Mouse (Mus musculus) heart, postnatal 25 days (tissue): ENCODE results near the gene Iqschfp. TPM values are rescaled to one million over a fixed set of nuclear protein-coding genes. Genes with fewer than 3 reads are reported as not detected.

Experiments
- DNase-seq: peaks from one replicate; pipeline ENCODE4 v3.0.0; 2022; ENCODE audit warnings: low spot score
- intact Hi-C: fragments of 180-260 bp; cut with DNase I; formaldehyde crosslinking; loops from one replicate; pipeline ENCODE4 v1.15.1; 2025
- total RNA-seq, 2 experiments: library from RNA; stranded (reverse); gene quantifications; 2 replicates each; pipeline ENCODE4 v1.2.3; 2021

The Iqschfp gene
- total RNA-seq, 2 experiments from 2014 or later = 0.28 TPM; not detected in 1

GRCm38 (mm10) chr3:68544811-68545210, 652.8 kb downstream of the Iqschfp start:
- intact Hi-C loops = loop anchor here (5.0 to 10.0 kb wide), 2 partner anchors 200 to 308 kb away; no protein-coding TSS in a partner anchor
- DNase-seq = no peak

GRCm38 (mm10) chr3:68545898-68546297, 653.9 kb downstream of the Iqschfp start:
- DNase-seq = no peak
- intact Hi-C loops = loop anchor here (10.0 kb wide), 1 partner anchor 201 kb away; no protein-coding TSS in a partner anchor

- intact Hi-C loops = loop anchor here (5.0 kb wide), 1 partner anchor 498 kb away; no protein-coding TSS in a partner anchor
- DNase-seq = no peak
These were observed 663.1 kb downstream of the Iqschfp start for GRCm38 (mm10) chr3:68555087-68555662.

- intact Hi-C loops = loop anchor here (5.0 kb wide), 1 partner anchor 500 kb away; no protein-coding TSS in a partner anchor
These were observed 664.9 kb downstream of the Iqschfp start for GRCm38 (mm10) chr3:68556891-68557290.

GRCm38 (mm10) chr3:68558744-68559143, 666.7 kb downstream of the Iqschfp start:
- intact Hi-C loops = loop anchor here (5.0 kb wide), 1 partner anchor 501 kb away; no protein-coding TSS in a partner anchor
- no peak for DNase-seq

More at GRCm38 (mm10) chr3:68556891-68557290, 664.9 kb downstream of the Iqschfp start:
- DNase-seq = no peak

- intact Hi-C loops = loop anchor here (5.0 kb wide), 1 partner anchor 137 kb away; no protein-coding TSS in a partner anchor
- no peak for DNase-seq
These were observed 668.0 kb downstream of the Iqschfp start for GRCm38 (mm10) chr3:68560057-68560456.

GRCm38 (mm10) chr3:68562838-68563237, 670.8 kb downstream of the Iqschfp start:
- intact Hi-C loops = loop anchor here (5.0 kb wide), 1 partner anchor 134 kb away; no protein-coding TSS in a partner anchor
- DNase-seq = no peak

GRCm38 (mm10) chr3:68563922-68564321, 671.9 kb downstream of the Iqschfp start:
- DNase-seq = no peak
- intact Hi-C loops = loop anchor here (2.0 to 5.0 kb wide), 2 partner anchors 51 to 133 kb away; no protein-coding TSS in a partner anchor

- no peak for DNase-seq
These were observed 673.1 kb downstream of the Iqschfp start for GRCm38 (mm10) chr3:68564978-68565674.

GRCm38 (mm10) chr3:68565675-68566055, 673.6 kb downstream of the Iqschfp start:
- intact Hi-C loops = loop anchor here (2.0 kb wide), 1 partner anchor 49 kb away; no protein-coding TSS in a partner anchor
- no peak for DNase-seq

More at GRCm38 (mm10) chr3:68564978-68565674, 673.1 kb downstream of the Iqschfp start:
- intact Hi-C loops = loop anchor here (2.0 to 5.0 kb wide), 2 partner anchors 50 to 132 kb away; no protein-coding TSS in a partner anchor

- intact Hi-C loops = no loop called here
- DNase-seq = no peak
These were observed 675.5 kb downstream of the Iqschfp start for GRCm38 (mm10) chr3:68567581-68567980.

GRCm38 (mm10) chr3:68568149-68568548, 676.1 kb downstream of the Iqschfp start:
- no peak for DNase-seq
- intact Hi-C loops = no loop called here

GRCm38 (mm10) chr3:68568716-68569115, 676.7 kb downstream of the Iqschfp start:
- intact Hi-C loops = no loop called here
- no peak for DNase-seq

- intact Hi-C loops = no loop called here
- no peak for DNase-seq
These were observed 678.3 kb downstream of the Iqschfp start for GRCm38 (mm10) chr3:68570319-68570718.

GRCm38 (mm10) chr3:68572249-68573225, 680.5 kb downstream of the Iqschfp start:
- DNase-seq = no peak
- intact Hi-C loops = no loop called here

- DNase-seq = no peak
- intact Hi-C loops = no loop called here
These were observed 681.2 kb downstream of the Iqschfp start for GRCm38 (mm10) chr3:68573226-68573624.

GRCm38 (mm10) chr3:68574097-68574496, 682.1 kb downstream of the Iqschfp start:
- DNase-seq = no peak
- intact Hi-C loops = no loop called here

- DNase-seq = no peak
- intact Hi-C loops = no loop called here
These were observed 682.5 kb downstream of the Iqschfp start for GRCm38 (mm10) chr3:68574565-68574964.

GRCm38 (mm10) chr3:68575636-68576340, 683.8 kb downstream of the Iqschfp start:
- intact Hi-C loops = no loop called here
- DNase-seq = no peak
